Mouse (Mus musculus): ENCODE results near the gene Zbtb12. TPM values are rescaled to one million over a fixed set of nuclear protein-coding genes. Genes with fewer than 3 reads are reported as not detected.
"Not testable (repeated sequence)": the region's sequence is repeated elsewhere in the genome, so short reads cannot be mapped to it uniquely, and the experiment has no call there.

Zbtb12 gene
- polyA plus RNA-seq, 1 experiment = 0.25 TPM

DNA sequence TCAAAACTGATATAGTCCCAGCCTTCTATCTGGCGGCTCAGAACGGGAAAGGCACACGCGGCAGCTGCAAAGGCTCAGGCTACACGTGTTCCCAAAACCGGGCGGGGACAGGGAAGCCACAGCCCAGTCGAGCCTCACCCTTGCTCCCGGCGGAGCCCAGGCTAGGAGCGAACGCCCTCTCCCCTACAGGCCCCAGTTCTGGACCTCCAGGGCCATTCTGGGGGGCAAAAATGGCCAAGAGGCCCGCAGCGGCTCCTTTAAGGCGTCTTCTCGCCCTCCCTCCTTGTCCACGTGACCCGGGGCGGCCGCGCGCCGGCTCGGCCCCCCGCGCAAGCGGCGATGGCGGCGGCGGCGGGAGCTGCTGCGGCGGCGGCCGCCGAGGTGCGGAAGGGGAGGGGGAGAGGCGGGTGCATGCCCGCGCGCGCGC is 18.9 kb downstream of the Zbtb12 start, which contains the start of the genes C2 and Ehmt2:
Gene C2, minus strand, starts transcription at position 106 of the 427 bp plus-strand sequence.
Gene Ehmt2, plus strand, starts transcription at position 310 of the 427 bp plus-strand sequence.
- Histone ChIP-seq H3K4me3 (replicated peaks) (peak within 1 kb of the TSS; percentile 73), H3K36me3 (ENCODE audit: control insufficient read depth) (peaks cover 10% of the 10 kb centered on the region), H3K4me1 (ENCODE audit: control insufficient read depth) (peaks cover 63% of the 10 kb centered on the region), H3K9me3 (ENCODE audit: control insufficient read depth, low read length) (no peaks in the 10 kb centered on the region), H3K27me3 (ENCODE audit: control insufficient read depth) (peaks cover 2% of the 10 kb centered on the region; the same call in 1 of the 2 replicates)
- TF ChIP-seq GATA1 (IDR thresholded peaks at IDR 0.05; ENCODE audit: low read length) (no peak), TAL1 (IDR thresholded peaks at IDR 0.05; ENCODE audit: low read length) (no peak)

DNA sequence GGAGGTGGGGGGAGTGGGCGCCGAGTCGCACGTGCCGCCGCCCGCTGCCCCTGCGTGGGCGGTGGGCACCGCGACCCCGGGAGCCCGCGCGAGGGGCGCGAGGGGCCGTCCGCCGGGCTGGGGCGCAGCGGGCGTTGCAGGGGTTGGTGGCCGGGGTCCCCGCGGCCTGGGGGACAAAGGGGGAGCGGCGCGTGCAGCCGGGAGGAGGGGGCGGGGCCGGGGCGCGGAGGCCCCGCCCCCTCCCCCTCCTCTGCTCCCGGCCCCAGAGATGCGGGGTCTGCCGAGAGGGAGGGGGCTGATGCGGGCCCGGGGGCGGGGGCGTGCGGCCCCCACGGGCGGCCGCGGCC is 19.4 kb downstream of the Zbtb12 start:
- Histone ChIP-seq H3K27me3 (ENCODE audit: control insufficient read depth) (peaks cover 2% of the 10 kb centered on the region; the same call in 1 of the 2 replicates), H3K36me3 (ENCODE audit: control insufficient read depth) (peaks cover 16% of the 10 kb centered on the region), H3K9me3 (ENCODE audit: control insufficient read depth, low read length) (no peaks in the 10 kb centered on the region), H3K4me3 (replicated peaks) (peak overlapping the region; percentile 73), H3K4me1 (ENCODE audit: control insufficient read depth) (peaks cover 58% of the 10 kb centered on the region)
- TF ChIP-seq TAL1 (IDR thresholded peaks at IDR 0.05; ENCODE audit: low read length) (no peak), GATA1 (IDR thresholded peaks at IDR 0.05; ENCODE audit: low read length) (no peak)

DNA sequence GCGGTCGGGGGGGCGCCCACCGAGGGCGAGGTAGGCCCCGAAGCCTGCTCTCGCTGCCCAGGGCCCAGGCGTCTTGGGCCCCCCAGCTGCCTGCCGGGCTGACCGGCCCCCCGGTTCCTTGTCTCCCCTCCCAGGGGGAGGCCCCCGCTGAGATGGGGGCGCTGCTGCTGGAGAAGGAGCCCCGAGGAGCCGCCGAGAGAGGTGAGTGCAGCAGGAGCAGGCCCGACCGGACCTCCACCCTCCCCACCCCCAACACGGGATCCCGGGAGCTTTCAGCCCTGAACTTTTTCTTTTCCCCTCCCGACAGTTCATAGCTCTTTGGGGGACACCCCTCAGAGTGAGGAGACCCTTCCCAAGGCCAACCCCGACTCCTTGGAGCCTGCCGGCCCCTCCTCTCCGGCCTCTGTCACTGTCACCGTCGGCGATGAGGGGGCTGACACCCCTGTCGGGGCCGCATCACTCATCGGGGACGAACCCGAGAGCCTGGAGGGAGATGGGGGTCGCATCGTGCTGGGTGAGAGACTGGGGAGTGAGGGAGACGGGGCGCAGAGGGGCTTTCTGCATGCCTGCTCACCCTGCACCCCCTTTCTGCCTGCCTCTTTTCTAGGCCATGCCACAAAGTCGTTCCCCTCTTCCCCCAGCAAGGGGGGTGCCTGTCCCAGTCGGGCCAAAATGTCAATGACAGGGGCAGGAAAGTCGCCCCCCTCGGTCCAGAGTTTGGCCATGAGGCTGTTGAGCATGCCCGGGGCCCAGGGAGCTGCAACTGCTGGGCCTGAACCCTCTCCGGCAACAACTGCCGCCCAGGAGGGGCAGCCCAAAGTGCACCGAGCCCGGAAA is 20.0 kb downstream of the Zbtb12 start:
- H3K36me3 ChIP-seq (ENCODE audit: control insufficient read depth) = peaks cover 18% of the 10 kb centered on the region
- H3K4me3 ChIP-seq (replicated peaks) = peak overlapping the region; percentile 73
- no peaks in the 10 kb centered on the region for H3K9me3 ChIP-seq (ENCODE audit: control insufficient read depth, low read length)
- peaks cover 2% of the 10 kb centered on the region; the same call in 1 of the 2 replicates for H3K27me3 ChIP-seq (ENCODE audit: control insufficient read depth)
- TF ChIP-seq GATA1 (IDR thresholded peaks at IDR 0.05; ENCODE audit: low read length) (no peak), TAL1 (IDR thresholded peaks at IDR 0.05; ENCODE audit: low read length) (no peak)
- peaks cover 52% of the 10 kb centered on the region for H3K4me1 ChIP-seq (ENCODE audit: control insufficient read depth)

DNA sequence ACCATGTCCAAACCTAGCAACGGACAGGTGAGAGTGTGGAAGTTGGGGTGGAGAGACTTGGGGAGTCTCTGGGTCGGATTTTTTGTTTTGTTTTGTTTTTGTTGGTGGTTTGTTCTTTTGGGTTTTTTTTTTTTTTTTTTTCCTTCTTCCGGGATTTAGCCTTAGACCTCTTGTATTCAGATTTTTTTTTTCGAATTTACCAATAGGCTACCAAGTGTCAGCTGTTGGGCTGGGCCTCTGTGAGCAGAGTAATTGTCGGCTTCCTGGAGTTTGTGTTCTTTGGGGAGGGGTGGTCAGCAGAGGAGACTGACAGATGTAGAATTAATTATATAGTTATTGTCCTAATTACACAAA is 20.6 kb downstream of the Zbtb12 start:
- TF ChIP-seq GATA1 (IDR thresholded peaks at IDR 0.05; ENCODE audit: low read length) (no peak), TAL1 (IDR thresholded peaks at IDR 0.05; ENCODE audit: low read length) (no peak)
- no peaks in the 10 kb centered on the region for H3K9me3 ChIP-seq (ENCODE audit: control insufficient read depth, low read length)
- H3K36me3 ChIP-seq (ENCODE audit: control insufficient read depth) = peaks cover 21% of the 10 kb centered on the region
- peaks cover 46% of the 10 kb centered on the region for H3K4me1 ChIP-seq (ENCODE audit: control insufficient read depth)
- peaks cover 2% of the 10 kb centered on the region; the same call in 1 of the 2 replicates for H3K27me3 ChIP-seq (ENCODE audit: control insufficient read depth)
- peak overlapping the region; percentile 73 for H3K4me3 ChIP-seq (replicated peaks)

DNA sequence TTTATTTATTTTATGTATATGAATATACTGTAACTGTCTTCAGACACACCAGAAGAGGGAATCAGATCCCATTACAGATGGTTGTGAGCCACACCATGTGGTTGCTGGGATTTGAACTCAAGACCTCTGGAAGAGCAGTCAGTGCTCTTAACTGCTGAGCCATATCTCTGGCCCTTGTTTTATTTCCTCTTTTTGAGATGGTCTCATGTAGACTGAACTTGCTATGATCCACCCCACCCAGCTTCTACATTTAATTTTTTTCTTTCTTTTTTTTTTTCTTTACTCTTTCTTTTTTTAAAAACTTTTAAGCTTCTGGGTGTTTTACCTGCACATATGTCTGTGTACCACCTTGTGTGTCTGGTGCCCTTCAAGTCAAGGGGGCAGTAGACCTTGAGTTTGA is 21.5 kb downstream of the Zbtb12 start:
- H3K27me3 ChIP-seq (ENCODE audit: control insufficient read depth); H3K4me3 ChIP-seq (replicated peaks); H3K9me3 ChIP-seq (ENCODE audit: control insufficient read depth, low read length): not testable (repeated sequence)
- Histone ChIP-seq H3K4me1 (ENCODE audit: control insufficient read depth) (peaks cover 37% of the 10 kb centered on the region), H3K36me3 (ENCODE audit: control insufficient read depth) (peaks cover 29% of the 10 kb centered on the region)

DNA sequence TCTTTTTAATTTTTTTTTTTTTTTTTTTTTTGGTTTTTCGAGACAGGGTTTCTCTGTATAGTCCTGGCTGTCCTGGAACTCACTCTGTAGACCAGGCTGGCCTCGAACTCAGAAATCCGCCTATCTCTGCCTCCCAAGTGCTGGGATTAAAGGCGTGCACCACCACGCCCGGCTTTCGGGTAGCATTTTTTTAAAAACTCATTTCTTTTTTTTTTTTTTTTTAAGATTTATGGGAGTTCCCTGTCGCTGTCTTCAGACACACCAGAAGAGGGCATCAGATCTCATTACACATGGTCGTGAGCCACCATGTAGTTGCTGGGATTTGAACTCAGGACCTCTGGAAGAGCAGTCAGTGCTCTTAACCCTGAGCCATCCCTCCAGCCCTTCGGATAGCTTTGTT is 22.7 kb downstream of the Zbtb12 start:
- not testable (repeated sequence) for H3K9me3 ChIP-seq (ENCODE audit: control insufficient read depth, low read length); H3K27me3 ChIP-seq (ENCODE audit: control insufficient read depth); H3K4me3 ChIP-seq (replicated peaks)
- peaks cover 27% of the 10 kb centered on the region for H3K4me1 ChIP-seq (ENCODE audit: control insufficient read depth)
- H3K36me3 ChIP-seq (ENCODE audit: control insufficient read depth) = peaks cover 38% of the 10 kb centered on the region

DNA sequence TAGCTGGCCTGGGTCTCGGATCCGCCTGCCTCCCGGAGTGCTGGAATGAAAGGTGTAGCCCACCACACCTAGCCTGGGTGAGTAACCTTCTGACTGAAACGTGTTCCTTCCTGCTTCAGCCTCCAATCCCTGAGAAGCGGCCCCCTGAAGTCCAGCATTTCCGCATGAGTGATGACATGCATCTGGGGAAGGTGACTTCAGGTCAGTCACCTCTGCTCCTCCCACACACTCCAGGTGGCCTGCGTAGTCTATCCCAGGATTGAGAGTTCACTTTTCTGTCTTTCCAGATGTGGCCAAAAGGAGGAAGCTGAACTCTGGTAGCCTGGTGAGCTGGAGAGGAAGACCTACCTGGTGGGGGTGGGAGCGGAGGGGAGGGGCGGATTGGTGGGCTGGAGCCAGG is 23.6 kb downstream of the Zbtb12 start:
- Histone ChIP-seq H3K4me1 (ENCODE audit: control insufficient read depth) (peaks cover 18% of the 10 kb centered on the region), H3K9me3 (ENCODE audit: control insufficient read depth, low read length) (no peaks in the 10 kb centered on the region), H3K36me3 (ENCODE audit: control insufficient read depth) (peaks cover 48% of the 10 kb centered on the region), H3K4me3 (replicated peaks) (no peak overlapping the region), H3K27me3 (ENCODE audit: control insufficient read depth) (no peaks in the 10 kb centered on the region)
- TF ChIP-seq TAL1 (IDR thresholded peaks at IDR 0.05; ENCODE audit: low read length) (no peak), GATA1 (IDR thresholded peaks at IDR 0.05; ENCODE audit: low read length) (no peak)

DNA sequence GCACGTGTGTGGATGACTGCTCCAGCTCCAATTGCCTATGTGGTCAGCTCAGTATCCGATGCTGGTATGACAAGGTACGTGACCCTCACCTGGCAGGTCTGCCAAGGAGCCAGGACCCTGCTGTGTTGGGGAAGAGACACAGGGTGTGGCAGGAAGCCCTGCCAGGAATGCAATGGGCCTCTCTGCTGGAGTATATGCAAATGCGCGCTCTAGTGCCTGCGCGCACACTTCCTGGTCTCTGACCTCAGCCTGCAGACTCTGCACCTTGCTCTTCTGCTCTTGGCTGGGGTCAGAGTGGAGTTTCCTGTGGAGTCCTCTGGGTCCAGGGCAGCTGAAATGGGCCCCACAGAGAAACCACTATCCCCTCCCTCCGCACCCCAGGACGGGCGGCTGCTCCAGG is 31.7 kb downstream of the Zbtb12 start:
- Histone ChIP-seq H3K27me3 (ENCODE audit: control insufficient read depth) (no peaks in the 10 kb centered on the region), H3K4me3 (replicated peaks) (no peak overlapping the region), H3K4me1 (ENCODE audit: control insufficient read depth) (peaks cover 4% of the 10 kb centered on the region), H3K9me3 (ENCODE audit: control insufficient read depth, low read length) (no peaks in the 10 kb centered on the region), H3K36me3 (ENCODE audit: control insufficient read depth) (peaks cover 77% of the 10 kb centered on the region)
- no peak for TF ChIP-seq GATA1 (IDR thresholded peaks at IDR 0.05; ENCODE audit: low read length)
- no peak for TF ChIP-seq TAL1 (IDR thresholded peaks at IDR 0.05; ENCODE audit: low read length)

DNA sequence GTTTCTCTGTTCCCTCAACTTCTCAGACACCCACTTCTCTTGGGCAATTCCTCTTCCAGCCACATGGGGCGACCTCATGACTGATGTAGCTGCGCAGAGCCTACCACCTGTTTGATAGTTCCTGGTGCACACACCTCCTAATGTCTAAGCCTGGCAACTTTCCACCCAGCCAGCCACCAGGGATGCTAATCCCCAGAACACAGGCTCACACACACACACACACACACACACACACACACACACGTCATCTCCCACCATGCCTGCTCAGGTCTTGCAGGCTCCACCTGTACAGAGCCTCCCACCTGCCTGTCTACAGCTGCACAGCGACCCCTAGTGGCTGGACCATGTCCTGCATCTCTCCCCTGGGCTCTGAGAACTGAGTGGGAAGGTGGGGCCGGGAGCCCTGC is 32.7 kb downstream of the Zbtb12 start:
- TF ChIP-seq TAL1 (IDR thresholded peaks at IDR 0.05; ENCODE audit: low read length) (no peak), GATA1 (IDR thresholded peaks at IDR 0.05; ENCODE audit: low read length) (no peak)
- H3K9me3 ChIP-seq (ENCODE audit: control insufficient read depth, low read length) = no peaks in the 10 kb centered on the region
- no peaks in the 10 kb centered on the region for H3K27me3 ChIP-seq (ENCODE audit: control insufficient read depth)
- peaks cover 67% of the 10 kb centered on the region for H3K36me3 ChIP-seq (ENCODE audit: control insufficient read depth)
- H3K4me3 ChIP-seq (replicated peaks) = no peak overlapping the region
- peaks cover 4% of the 10 kb centered on the region for H3K4me1 ChIP-seq (ENCODE audit: control insufficient read depth)

Measured in erythroblast, embryonic 14.5 days (primary cell).